Mouse (Mus musculus): ENCODE results near the gene Foxo3. TPM values are rescaled to one million over a fixed set of nuclear protein-coding genes. Genes with fewer than 3 reads are reported as not detected.

Foxo3 gene
- polyA plus RNA-seq, 1 experiment = 76.6 TPM

- TF ChIP-seq CTCF (IDR thresholded peaks at IDR 0.05; ENCODE audit: borderline replicate concordance, control insufficient read depth, extremely low read depth, insufficient read depth, low read length, poor library complexity) (no peak), POLR2A (IDR thresholded peaks at IDR 0.05; ENCODE audit: control insufficient read depth, extremely low read depth, insufficient read depth, low read length, poor library complexity) (no peak)
- no peak overlapping the region for H3K27ac ChIP-seq (ENCODE audit: control insufficient read depth, insufficient read depth, low read length)
- no peak overlapping the region for H3K4me3 ChIP-seq (ENCODE audit: control insufficient read depth, insufficient read depth, low read length)
- H3K27me3 ChIP-seq (ENCODE audit: control insufficient read depth, insufficient read depth, low read length) = no peaks in the 10 kb centered on the region
- H3K4me1 ChIP-seq (replicated peaks; ENCODE audit: control insufficient read depth, insufficient read depth, low read length) = peaks cover 10% of the 10 kb centered on the region
- DNase-seq = no peak
- WGBS = 89% methylated on average over 2 of the region's 2 CpGs
- no peaks in the 10 kb centered on the region for H3K36me3 ChIP-seq (ENCODE audit: control insufficient read depth, insufficient read depth, low read length)
These were observed 20.6 kb upstream of the Foxo3 start for GRCm38 (mm10) chr10:42297109-42297508.

DNA sequence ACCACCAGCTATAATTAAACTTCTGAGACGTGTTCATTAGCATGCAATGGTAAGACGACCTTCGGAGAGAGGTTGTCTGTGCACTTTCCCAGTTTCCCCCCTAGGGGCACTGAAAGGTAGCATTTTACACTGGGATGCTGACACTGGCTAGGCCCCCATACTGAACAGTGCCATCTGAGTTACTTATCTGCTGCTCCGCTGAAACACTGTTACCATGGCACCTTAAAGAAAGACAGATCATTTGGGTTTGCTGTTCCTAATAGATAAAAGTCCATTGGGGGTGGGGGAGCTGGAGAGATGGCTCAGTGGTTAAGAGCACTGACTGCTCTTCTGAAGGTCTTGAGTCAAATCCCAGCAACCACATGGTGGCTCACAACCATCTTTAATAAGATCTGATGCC is 20.0 kb upstream of the Foxo3 start:
- WGBS = 94% methylated on average over 4 of the region's 4 CpGs
- Histone ChIP-seq H3K36me3 (ENCODE audit: control insufficient read depth, insufficient read depth, low read length) (no peaks in the 10 kb centered on the region), H3K27me3 (ENCODE audit: control insufficient read depth, insufficient read depth, low read length) (no peaks in the 10 kb centered on the region), H3K4me3 (ENCODE audit: control insufficient read depth, insufficient read depth, low read length) (no peak overlapping the region), H3K27ac (ENCODE audit: control insufficient read depth, insufficient read depth, low read length) (no peak overlapping the region), H3K4me1 (replicated peaks; ENCODE audit: control insufficient read depth, insufficient read depth, low read length) (peaks cover 10% of the 10 kb centered on the region)
- TF ChIP-seq CTCF (IDR thresholded peaks at IDR 0.05; ENCODE audit: borderline replicate concordance, control insufficient read depth, extremely low read depth, insufficient read depth, low read length, poor library complexity) (no peak), POLR2A (IDR thresholded peaks at IDR 0.05; ENCODE audit: control insufficient read depth, extremely low read depth, insufficient read depth, low read length, poor library complexity) (no peak)
- no peak for DNase-seq

GRCm38 (mm10) chr10:42295028-42295427 is 18.5 kb upstream of the Foxo3 start:
- Histone ChIP-seq H3K4me3 (ENCODE audit: control insufficient read depth, insufficient read depth, low read length) (no peak overlapping the region), H3K27me3 (ENCODE audit: control insufficient read depth, insufficient read depth, low read length) (no peaks in the 10 kb centered on the region), H3K4me1 (replicated peaks; ENCODE audit: control insufficient read depth, insufficient read depth, low read length) (peaks cover 2% of the 10 kb centered on the region), H3K36me3 (ENCODE audit: control insufficient read depth, insufficient read depth, low read length) (no peaks in the 10 kb centered on the region), H3K27ac (ENCODE audit: control insufficient read depth, insufficient read depth, low read length) (no peak overlapping the region)
- WGBS = 25% methylated on average over 1 of the region's 1 CpGs
- no peak for DNase-seq
- TF ChIP-seq POLR2A (IDR thresholded peaks at IDR 0.05; ENCODE audit: control insufficient read depth, extremely low read depth, insufficient read depth, low read length, poor library complexity) (no peak), CTCF (IDR thresholded peaks at IDR 0.05; ENCODE audit: borderline replicate concordance, control insufficient read depth, extremely low read depth, insufficient read depth, low read length, poor library complexity) (no peak)

DNA sequence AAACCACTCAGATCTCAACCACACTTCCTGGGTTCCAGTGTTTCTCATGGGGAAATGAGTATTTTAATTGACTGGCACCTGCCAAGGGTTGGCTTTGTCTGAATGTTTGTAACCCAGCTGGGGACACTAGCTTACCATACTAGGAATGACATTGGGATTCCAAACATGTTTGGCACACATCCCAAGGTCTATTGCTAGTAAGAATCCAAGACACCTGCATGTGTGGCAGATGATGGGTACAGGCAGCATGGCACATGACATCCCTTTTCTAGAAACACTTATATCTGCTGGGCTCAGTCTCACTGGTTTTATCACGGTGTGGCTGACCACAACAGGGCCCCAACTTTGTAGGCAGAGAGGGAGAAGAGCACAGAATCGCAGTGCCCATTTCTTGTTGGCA is 17.8 kb upstream of the Foxo3 start:
- no peak for DNase-seq
- no peak for TF ChIP-seq POLR2A (IDR thresholded peaks at IDR 0.05; ENCODE audit: control insufficient read depth, extremely low read depth, insufficient read depth, low read length, poor library complexity)
- no peak for TF ChIP-seq CTCF (IDR thresholded peaks at IDR 0.05; ENCODE audit: borderline replicate concordance, control insufficient read depth, extremely low read depth, insufficient read depth, low read length, poor library complexity)
- no peak overlapping the region for H3K27ac ChIP-seq (ENCODE audit: control insufficient read depth, insufficient read depth, low read length)

DNA sequence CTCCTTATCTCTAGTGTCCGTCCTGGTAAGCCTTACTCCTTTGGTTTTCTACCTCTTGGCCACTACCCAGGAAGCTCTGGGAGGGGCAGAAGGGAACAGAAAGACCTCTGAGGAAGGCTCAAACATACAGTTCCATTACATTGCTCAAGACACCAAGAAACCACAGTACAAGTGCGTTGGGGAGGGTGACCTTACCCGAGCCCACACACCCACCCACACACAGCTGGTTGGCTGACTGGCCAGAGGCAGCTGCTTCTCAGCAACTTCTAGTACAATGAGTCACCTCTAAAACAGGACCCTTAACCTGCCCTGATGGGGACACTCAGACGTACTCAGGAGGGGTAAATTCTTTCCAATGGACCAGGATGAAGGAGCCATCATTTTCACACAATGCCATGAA is 17.3 kb upstream of the Foxo3 start:
- Histone ChIP-seq H3K4me3 (ENCODE audit: control insufficient read depth, insufficient read depth, low read length) (no peak overlapping the region), H3K27me3 (ENCODE audit: control insufficient read depth, insufficient read depth, low read length) (no peaks in the 10 kb centered on the region), H3K4me1 (replicated peaks; ENCODE audit: control insufficient read depth, insufficient read depth, low read length) (no peaks in the 10 kb centered on the region), H3K27ac (ENCODE audit: control insufficient read depth, insufficient read depth, low read length) (no peak overlapping the region), H3K36me3 (ENCODE audit: control insufficient read depth, insufficient read depth, low read length) (no peaks in the 10 kb centered on the region)
- TF ChIP-seq CTCF (IDR thresholded peaks at IDR 0.05; ENCODE audit: borderline replicate concordance, control insufficient read depth, extremely low read depth, insufficient read depth, low read length, poor library complexity) = no peak
- no peak for TF ChIP-seq POLR2A (IDR thresholded peaks at IDR 0.05; ENCODE audit: control insufficient read depth, extremely low read depth, insufficient read depth, low read length, poor library complexity)
- WGBS = 32% methylated on average over 4 of the region's 4 CpGs
- DNase-seq = no peak

More for the DNA sequence above, 17.8 kb upstream of the Foxo3 start:
- no peak overlapping the region for H3K4me3 ChIP-seq (ENCODE audit: control insufficient read depth, insufficient read depth, low read length)
- no peaks in the 10 kb centered on the region for H3K4me1 ChIP-seq (replicated peaks; ENCODE audit: control insufficient read depth, insufficient read depth, low read length)
- 9% methylated on average over 2 of the region's 2 CpGs for WGBS
- H3K27me3 ChIP-seq (ENCODE audit: control insufficient read depth, insufficient read depth, low read length) = no peaks in the 10 kb centered on the region
- no peaks in the 10 kb centered on the region for H3K36me3 ChIP-seq (ENCODE audit: control insufficient read depth, insufficient read depth, low read length)

DNA sequence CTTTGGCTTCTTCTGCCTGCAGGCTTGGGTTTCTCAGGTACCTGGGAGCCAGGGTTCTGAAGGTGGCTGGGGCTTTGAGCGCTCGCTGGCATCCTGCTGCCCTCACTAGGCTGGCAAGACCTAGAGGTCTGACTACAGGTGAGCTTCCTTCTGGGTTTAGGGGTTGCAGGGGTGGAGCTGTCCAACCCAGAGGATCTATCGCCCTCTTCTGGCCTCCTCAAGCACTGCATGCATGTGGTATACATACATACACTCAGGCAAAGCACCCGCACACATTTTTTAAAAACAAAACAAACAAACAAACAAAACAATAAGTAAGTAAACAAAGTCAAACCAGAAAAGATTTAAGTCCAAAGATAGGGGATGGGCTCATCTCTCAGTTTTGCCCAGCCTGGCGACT is 14.8 kb upstream of the Foxo3 start:
- no peak overlapping the region for H3K27ac ChIP-seq (ENCODE audit: control insufficient read depth, insufficient read depth, low read length)
- no peaks in the 10 kb centered on the region for H3K36me3 ChIP-seq (ENCODE audit: control insufficient read depth, insufficient read depth, low read length)
- no peak overlapping the region for H3K4me3 ChIP-seq (ENCODE audit: control insufficient read depth, insufficient read depth, low read length)
- no peaks in the 10 kb centered on the region for H3K4me1 ChIP-seq (replicated peaks; ENCODE audit: control insufficient read depth, insufficient read depth, low read length)
- TF ChIP-seq POLR2A (IDR thresholded peaks at IDR 0.05; ENCODE audit: control insufficient read depth, extremely low read depth, insufficient read depth, low read length, poor library complexity) (no peak), CTCF (IDR thresholded peaks at IDR 0.05; ENCODE audit: borderline replicate concordance, control insufficient read depth, extremely low read depth, insufficient read depth, low read length, poor library complexity) (peak; percentile 60; the same call in 1 of the 2 replicates)
- peak; percentile 81 for DNase-seq
- no peaks in the 10 kb centered on the region for H3K27me3 ChIP-seq (ENCODE audit: control insufficient read depth, insufficient read depth, low read length)
- 70% methylated on average over 5 of the region's 5 CpGs for WGBS

DNA sequence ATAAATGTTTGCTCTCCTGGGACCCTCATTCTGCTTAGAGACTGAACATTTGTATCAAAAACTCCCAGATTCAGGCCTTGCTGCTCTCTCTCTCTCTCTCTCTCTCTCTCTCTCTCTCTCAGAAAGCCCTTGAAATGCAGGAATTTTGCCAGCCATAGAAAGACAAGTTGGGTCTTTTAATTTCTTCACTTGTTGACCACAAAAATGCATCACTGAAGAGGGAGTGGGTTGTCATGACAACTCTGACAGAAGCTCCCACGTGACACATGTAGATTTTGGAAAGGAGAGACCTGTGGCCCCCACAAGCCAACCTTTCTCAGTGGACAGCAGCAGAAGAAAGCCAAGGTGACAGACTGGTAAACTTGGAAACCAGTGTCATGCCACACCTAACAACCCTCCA is 11.1 kb upstream of the Foxo3 start:
- Histone ChIP-seq H3K4me3 (ENCODE audit: control insufficient read depth, insufficient read depth, low read length) (no peak overlapping the region), H3K27ac (ENCODE audit: control insufficient read depth, insufficient read depth, low read length) (no peak overlapping the region), H3K27me3 (ENCODE audit: control insufficient read depth, insufficient read depth, low read length) (no peaks in the 10 kb centered on the region), H3K36me3 (ENCODE audit: control insufficient read depth, insufficient read depth, low read length) (no peaks in the 10 kb centered on the region), H3K4me1 (replicated peaks; ENCODE audit: control insufficient read depth, insufficient read depth, low read length) (no peaks in the 10 kb centered on the region)
- 28% methylated on average over 1 of the region's 1 CpGs for WGBS
- TF ChIP-seq POLR2A (IDR thresholded peaks at IDR 0.05; ENCODE audit: control insufficient read depth, extremely low read depth, insufficient read depth, low read length, poor library complexity) = no peak
- TF ChIP-seq CTCF (IDR thresholded peaks at IDR 0.05; ENCODE audit: borderline replicate concordance, control insufficient read depth, extremely low read depth, insufficient read depth, low read length, poor library complexity) = no peak
- DNase-seq = no peak
